Mouse (Mus musculus): ENCODE data around the gene Pmpcb. TPM values are rescaled to one million over a fixed set of nuclear protein-coding genes. Genes with fewer than 3 reads are reported as not detected.

Pmpcb gene
- polyA plus RNA-seq, 2 experiments: 34.2 to 47.9 TPM

DNA sequence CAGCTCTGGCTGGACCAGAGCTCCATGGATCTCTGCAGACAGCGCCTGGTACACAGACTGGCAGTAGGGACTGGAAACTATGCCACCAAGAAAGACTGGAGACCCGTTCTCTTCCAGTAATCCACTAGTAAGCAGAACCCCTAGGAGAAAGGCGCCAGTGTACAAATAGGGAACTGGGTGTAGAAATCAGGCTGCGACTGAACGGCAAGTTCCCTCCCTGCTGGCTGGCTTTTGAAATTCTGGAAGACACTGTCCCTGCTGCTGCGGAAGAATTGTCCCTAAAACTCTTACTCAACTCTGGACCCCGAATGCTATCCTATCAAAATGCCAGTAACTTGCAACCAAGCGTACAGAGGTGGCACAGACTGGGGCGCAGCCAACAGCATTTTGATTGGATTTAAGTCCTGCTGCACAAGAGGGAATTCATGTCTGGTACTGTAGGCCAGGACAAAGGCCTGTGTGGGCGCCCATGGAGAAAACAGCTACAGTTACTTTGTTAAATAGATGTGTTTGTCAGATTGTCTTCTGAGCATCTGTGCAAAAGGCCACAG, 19.7 kb upstream of the Pmpcb start:
- H3K4me3 ChIP-seq (ENCODE audit: insufficient read depth in 1 of 2, low read depth in 2 of 2, low read length in 2 of 2): no peak overlapping the region
- H3K4me1 ChIP-seq (replicated peaks; ENCODE audit: control insufficient read depth in 2 of 2, insufficient read depth in 2 of 2, low read length in 1 of 2): no peaks in the 10 kb centered on the region
- TF ChIP-seq CTCF (IDR thresholded peaks at IDR 0.05; ENCODE audit: low read depth): no peak
- no peak for TF ChIP-seq EP300 (IDR thresholded peaks at IDR 0.05; ENCODE audit: low read depth)
- ATAC-seq (ENCODE audit: insufficient read depth) (no peak), DNase-seq (ENCODE audit: low read depth in 3 of 3, low spot score in 3 of 3) (no peak)
- WGBS (ENCODE audit: insufficient replicate concordance): 62% methylated on average over 10 of the region's 10 CpGs
- H3K9ac ChIP-seq (replicated peaks): no peak overlapping the region
- no peaks in the 10 kb centered on the region for H3K36me3 ChIP-seq (replicated peaks; ENCODE audit: control insufficient read depth, insufficient read depth, low read depth)
- no peaks in the 10 kb centered on the region for H3K27me3 ChIP-seq (ENCODE audit: control insufficient read depth, insufficient read depth, low read length)
- H3K9me3 ChIP-seq (ENCODE audit: control insufficient read depth, low read length): no peaks in the 10 kb centered on the region
- no peak overlapping the region for H3K4me2 ChIP-seq (ENCODE audit: low read depth)
- H3K27ac ChIP-seq: no peak overlapping the region

DNA sequence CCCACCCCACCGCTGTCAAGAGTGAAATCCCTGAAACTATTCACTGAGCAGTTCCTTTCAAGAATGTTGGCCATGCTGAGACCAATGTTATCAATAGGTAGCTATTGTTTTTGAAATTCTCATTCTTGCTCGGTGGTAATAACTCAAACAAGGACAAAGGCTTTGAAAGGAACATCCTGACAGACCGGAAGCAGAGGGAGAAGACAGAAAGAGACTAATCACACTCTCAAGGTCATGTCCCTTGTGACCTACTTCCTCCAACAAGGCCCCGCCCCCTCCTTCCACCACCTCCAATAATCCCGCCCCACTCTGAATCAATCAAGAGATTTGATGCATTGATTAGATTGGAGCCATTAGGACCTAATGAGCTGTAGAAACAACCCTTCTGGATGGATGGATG, 18.4 kb upstream of the Pmpcb start:
- no peaks in the 10 kb centered on the region for H3K27me3 ChIP-seq (ENCODE audit: control insufficient read depth, insufficient read depth, low read length)
- DNase-seq (ENCODE audit: low read depth in 3 of 3, low spot score in 3 of 3) (no peak), ATAC-seq (ENCODE audit: insufficient read depth) (no peak)
- H3K4me2 ChIP-seq (ENCODE audit: low read depth): no peak overlapping the region
- WGBS (ENCODE audit: insufficient replicate concordance): 67% methylated on average over 5 of the region's 5 CpGs
- no peak overlapping the region for H3K4me3 ChIP-seq (ENCODE audit: insufficient read depth in 1 of 2, low read depth in 2 of 2, low read length in 2 of 2)
- H3K36me3 ChIP-seq (replicated peaks; ENCODE audit: control insufficient read depth, insufficient read depth, low read depth): no peaks in the 10 kb centered on the region
- TF ChIP-seq CTCF (IDR thresholded peaks at IDR 0.05; ENCODE audit: low read depth) (no peak), EP300 (IDR thresholded peaks at IDR 0.05; ENCODE audit: low read depth) (no peak)
- no peaks in the 10 kb centered on the region for H3K9me3 ChIP-seq (ENCODE audit: control insufficient read depth, low read length)
- no peaks in the 10 kb centered on the region for H3K4me1 ChIP-seq (replicated peaks; ENCODE audit: control insufficient read depth in 2 of 2, insufficient read depth in 2 of 2, low read length in 1 of 2)
- no peak overlapping the region for H3K27ac ChIP-seq
- no peak overlapping the region for H3K9ac ChIP-seq (replicated peaks)

DNA sequence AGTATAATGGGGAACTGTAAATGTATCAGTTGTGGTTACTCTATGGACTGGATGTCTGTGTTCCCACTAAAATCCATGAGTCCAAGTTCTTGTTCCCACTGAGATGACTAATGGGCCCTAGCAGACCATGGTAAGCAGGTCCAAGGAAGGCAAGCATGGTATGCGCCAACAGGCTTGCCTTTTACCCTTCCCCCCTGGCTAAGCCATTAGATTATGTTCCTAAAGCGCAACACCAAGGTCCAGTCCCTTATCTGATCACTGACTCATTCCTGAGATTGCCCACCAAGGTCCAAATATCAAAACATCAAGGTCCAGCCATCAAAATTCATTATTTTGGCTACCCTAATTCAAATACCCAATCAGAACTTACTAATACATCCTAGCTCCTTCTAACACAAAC, 17.7 kb upstream of the Pmpcb start:
- TF ChIP-seq EP300 (IDR thresholded peaks at IDR 0.05; ENCODE audit: low read depth) (no peak), CTCF (IDR thresholded peaks at IDR 0.05; ENCODE audit: low read depth) (no peak)
- no peak for DNase-seq (ENCODE audit: low read depth in 3 of 3, low spot score in 3 of 3)

DNA sequence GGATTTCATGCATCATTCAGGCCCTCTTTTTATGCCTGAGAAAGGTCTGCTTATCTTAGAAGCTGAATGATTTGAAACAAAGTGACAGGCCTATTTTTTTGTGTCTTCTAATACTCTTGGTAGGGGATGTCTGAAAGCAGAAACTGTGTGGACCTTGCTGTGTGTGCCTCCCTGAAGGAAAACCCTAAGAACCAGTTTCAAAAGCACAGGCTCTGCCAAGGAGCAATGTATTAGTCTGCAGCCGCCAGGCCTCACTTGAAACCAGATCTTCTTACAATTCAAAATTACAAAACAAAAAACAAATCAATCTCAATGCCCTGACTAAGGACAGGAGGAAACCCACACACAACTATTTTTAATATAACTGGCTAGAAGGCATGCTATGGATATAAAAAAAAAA, 12.5 kb upstream of the Pmpcb start:
- TF ChIP-seq CTCF (IDR thresholded peaks at IDR 0.05; ENCODE audit: low read depth): no peak
- TF ChIP-seq EP300 (IDR thresholded peaks at IDR 0.05; ENCODE audit: low read depth): no peak

More for the DNA sequence above, 17.7 kb upstream of the Pmpcb start:
- no peak overlapping the region for H3K9ac ChIP-seq (replicated peaks)
- no peaks in the 10 kb centered on the region for H3K9me3 ChIP-seq (ENCODE audit: control insufficient read depth, low read length)
- no peak overlapping the region for H3K27ac ChIP-seq
- H3K4me1 ChIP-seq (replicated peaks; ENCODE audit: control insufficient read depth in 2 of 2, insufficient read depth in 2 of 2, low read length in 1 of 2): no peaks in the 10 kb centered on the region
- 80% methylated on average over 2 of the region's 2 CpGs for WGBS (ENCODE audit: insufficient replicate concordance)
- H3K27me3 ChIP-seq (ENCODE audit: control insufficient read depth, insufficient read depth, low read length): no peaks in the 10 kb centered on the region
- H3K4me3 ChIP-seq (ENCODE audit: insufficient read depth in 1 of 2, low read depth in 2 of 2, low read length in 2 of 2): no peak overlapping the region
- no peak for ATAC-seq (ENCODE audit: insufficient read depth)
- no peak overlapping the region for H3K4me2 ChIP-seq (ENCODE audit: low read depth)
- H3K36me3 ChIP-seq (replicated peaks; ENCODE audit: control insufficient read depth, insufficient read depth, low read depth): no peaks in the 10 kb centered on the region

DNA sequence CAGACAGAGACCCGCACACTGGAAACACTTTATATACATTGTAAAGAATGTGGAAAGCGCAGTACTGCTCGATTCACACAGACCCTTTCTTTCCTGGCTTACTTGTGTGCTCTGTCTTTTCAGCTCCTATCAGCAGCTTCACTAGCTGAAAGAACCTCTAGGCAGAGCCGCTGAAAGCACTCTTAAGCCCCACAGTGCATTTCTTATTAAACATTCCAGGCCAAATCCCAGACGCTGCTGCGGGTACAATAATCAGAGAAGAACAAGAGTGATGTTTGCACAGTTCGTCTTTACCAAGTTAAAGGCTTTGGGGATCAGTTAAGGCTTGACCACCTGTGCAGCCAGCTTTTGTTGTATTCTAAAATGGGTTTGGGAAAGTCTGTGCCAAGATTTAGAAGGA, 12.1 kb upstream of the Pmpcb start:
- no peak overlapping the region for H3K27ac ChIP-seq

More for the DNA sequence above, 12.5 kb upstream of the Pmpcb start:
- Histone ChIP-seq H3K36me3 (replicated peaks; ENCODE audit: control insufficient read depth, insufficient read depth, low read depth) (no peaks in the 10 kb centered on the region), H3K27me3 (ENCODE audit: control insufficient read depth, insufficient read depth, low read length) (no peaks in the 10 kb centered on the region), H3K27ac (no peak overlapping the region), H3K4me1 (replicated peaks; ENCODE audit: control insufficient read depth in 2 of 2, insufficient read depth in 2 of 2, low read length in 1 of 2) (no peaks in the 10 kb centered on the region), H3K4me2 (ENCODE audit: low read depth) (no peak overlapping the region), H3K4me3 (ENCODE audit: insufficient read depth in 1 of 2, low read depth in 2 of 2, low read length in 2 of 2) (no peak overlapping the region), H3K9ac (replicated peaks) (no peak overlapping the region), H3K9me3 (ENCODE audit: control insufficient read depth, low read length) (no peaks in the 10 kb centered on the region)
- WGBS (ENCODE audit: insufficient replicate concordance): 75% methylated on average over 1 of the region's 1 CpGs
- no peak for DNase-seq (ENCODE audit: low read depth in 3 of 3, low spot score in 3 of 3)
- no peak for ATAC-seq (ENCODE audit: insufficient read depth)

More for the DNA sequence above, 12.1 kb upstream of the Pmpcb start:
- no peak overlapping the region for H3K9ac ChIP-seq (replicated peaks)
- no peak overlapping the region for H3K4me2 ChIP-seq (ENCODE audit: low read depth)
- DNase-seq (ENCODE audit: low read depth in 3 of 3, low spot score in 3 of 3) (no peak), ATAC-seq (ENCODE audit: insufficient read depth) (no peak)
- WGBS (ENCODE audit: insufficient replicate concordance): 68% methylated on average over 7 of the region's 7 CpGs
- no peaks in the 10 kb centered on the region for H3K4me1 ChIP-seq (replicated peaks; ENCODE audit: control insufficient read depth in 2 of 2, insufficient read depth in 2 of 2, low read length in 1 of 2)
- TF ChIP-seq CTCF (IDR thresholded peaks at IDR 0.05; ENCODE audit: low read depth) (no peak), EP300 (IDR thresholded peaks at IDR 0.05; ENCODE audit: low read depth) (no peak)
- H3K9me3 ChIP-seq (ENCODE audit: control insufficient read depth, low read length): no peaks in the 10 kb centered on the region
- no peaks in the 10 kb centered on the region for H3K27me3 ChIP-seq (ENCODE audit: control insufficient read depth, insufficient read depth, low read length)
- no peaks in the 10 kb centered on the region for H3K36me3 ChIP-seq (replicated peaks; ENCODE audit: control insufficient read depth, insufficient read depth, low read depth)
- H3K4me3 ChIP-seq (ENCODE audit: insufficient read depth in 1 of 2, low read depth in 2 of 2, low read length in 2 of 2): no peak overlapping the region
